Mouse (Mus musculus): Measurements from ENCODE around the gene Rbm44.

Gene Rbm44

DNA sequence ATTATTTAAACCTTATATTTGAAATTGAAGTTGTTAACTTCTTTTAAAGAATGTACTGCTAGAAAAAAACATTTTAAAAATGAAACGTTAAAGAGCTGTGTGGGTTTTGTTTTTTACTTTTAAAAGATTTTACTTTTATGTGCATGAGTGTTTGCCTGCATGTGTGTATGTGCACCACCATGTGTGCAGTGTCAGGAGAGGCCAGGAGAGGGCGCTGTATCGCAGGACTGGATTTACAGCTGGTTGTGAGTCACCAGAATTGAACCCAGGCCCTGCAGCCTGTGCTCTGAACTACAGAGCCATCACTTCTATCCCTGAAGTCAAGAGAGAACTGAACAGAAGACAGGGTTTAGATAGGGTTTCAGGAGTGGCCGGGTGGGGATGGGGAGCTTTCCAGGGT is 16.0 kb upstream of the Rbm44 start:
- H3K27me3 ChIP-seq (ENCODE audit: control insufficient read depth, insufficient read depth, low read length, poor library complexity, severe bottlenecking): no peaks in the 10 kb centered on the region
- H3K36me3 ChIP-seq (ENCODE audit: control insufficient read depth, insufficient read depth, low read length, poor library complexity, severe bottlenecking): peaks cover 22% of the 10 kb centered on the region
- DNase-seq (ENCODE audit: low read depth, low spot score): no peak

DNA sequence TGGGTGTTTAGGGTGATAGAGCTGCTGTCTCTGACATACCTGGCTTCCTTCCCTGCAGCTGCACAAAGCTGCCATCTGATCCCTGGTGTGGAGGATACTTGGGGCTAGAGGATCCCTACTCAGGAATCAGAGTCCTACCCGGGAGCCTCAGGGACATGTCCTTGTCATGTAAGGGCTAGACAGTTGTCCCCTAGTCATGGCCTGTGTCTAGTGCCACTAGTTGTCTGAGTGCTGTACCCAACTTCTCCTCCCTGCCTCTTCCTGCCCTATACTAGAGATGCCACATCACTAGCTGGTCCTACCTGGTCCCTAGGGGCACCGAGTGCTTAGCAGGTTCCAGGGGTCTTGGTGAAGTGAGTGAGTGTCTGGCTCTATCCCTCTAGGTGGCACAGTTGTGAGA is 7.9 kb upstream of the Rbm44 start:
- Histone ChIP-seq H3K27me3 (ENCODE audit: control insufficient read depth, insufficient read depth, low read length, poor library complexity, severe bottlenecking) (no peaks in the 10 kb centered on the region), H3K36me3 (ENCODE audit: control insufficient read depth, insufficient read depth, low read length, poor library complexity, severe bottlenecking) (no peaks in the 10 kb centered on the region)
- no peak for DNase-seq (ENCODE audit: low read depth, low spot score)

DNA sequence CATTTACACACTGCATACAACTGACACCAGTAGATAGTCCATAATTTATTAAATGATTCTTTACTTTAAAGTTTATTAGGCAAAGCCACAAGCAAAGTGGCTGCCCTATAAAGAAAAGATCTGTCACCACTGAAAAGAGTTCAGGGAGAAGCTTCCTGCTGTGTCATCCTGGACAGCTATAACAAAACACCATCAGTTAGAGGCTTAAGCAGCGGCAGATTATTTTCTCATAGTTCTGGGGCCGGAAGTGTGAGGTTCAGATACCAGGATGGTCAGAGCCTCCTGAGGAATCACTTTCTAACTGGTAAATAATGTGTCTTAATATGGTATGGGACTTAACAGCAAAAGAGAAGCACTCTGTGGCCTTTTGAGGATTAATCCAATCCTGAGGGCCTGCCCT is 6.6 kb downstream of the Rbm44 start:
- Histone ChIP-seq H3K27me3 (ENCODE audit: control insufficient read depth, insufficient read depth, low read length, poor library complexity, severe bottlenecking) (no peaks in the 10 kb centered on the region), H3K36me3 (ENCODE audit: control insufficient read depth, insufficient read depth, low read length, poor library complexity, severe bottlenecking) (no peaks in the 10 kb centered on the region)
- DNase-seq (ENCODE audit: low read depth, low spot score): no peak

DNA sequence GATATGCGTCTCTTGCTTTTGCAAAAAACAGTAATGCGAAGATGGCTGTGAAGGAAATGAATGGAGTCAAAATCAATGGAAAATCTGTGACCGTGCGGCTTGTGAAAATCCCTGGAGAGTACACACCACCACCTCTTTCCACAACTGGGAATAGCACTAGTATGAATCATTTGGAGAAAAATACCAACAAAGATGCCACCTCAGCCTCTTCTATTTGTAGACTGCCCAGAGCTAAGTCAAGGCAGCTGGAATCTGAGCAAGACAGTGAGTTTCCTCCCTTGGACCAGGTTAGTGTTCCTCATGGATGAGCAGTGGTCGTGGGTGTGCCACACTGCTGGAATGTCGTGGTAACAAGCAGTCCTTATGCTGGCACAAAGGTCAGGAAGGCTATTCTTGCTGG is 21.9 kb downstream of the Rbm44 start:
- H3K27me3 ChIP-seq (ENCODE audit: control insufficient read depth, insufficient read depth, low read length, poor library complexity, severe bottlenecking): no peaks in the 10 kb centered on the region
- DNase-seq (ENCODE audit: low read depth, low spot score): no peak
- H3K36me3 ChIP-seq (ENCODE audit: control insufficient read depth, insufficient read depth, low read length, poor library complexity, severe bottlenecking): no peaks in the 10 kb centered on the region

DNA sequence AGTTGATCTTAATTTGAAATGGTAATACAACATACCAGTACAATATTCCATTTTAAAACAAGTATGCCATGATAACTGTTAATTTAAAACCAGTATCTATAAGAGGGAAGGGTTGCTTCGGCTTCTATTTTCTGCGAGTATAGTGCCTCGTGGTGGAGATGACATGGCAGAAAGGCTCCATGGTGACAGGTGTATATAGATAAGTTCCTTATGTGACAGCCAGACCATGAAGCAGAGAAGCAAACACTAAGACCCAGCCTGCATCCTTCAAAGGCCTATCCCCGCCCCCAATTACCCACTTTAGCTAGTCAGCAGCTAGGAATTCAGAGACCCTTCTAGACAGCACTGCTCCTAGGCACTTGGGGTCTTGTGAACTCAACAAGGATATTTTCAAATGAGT is 24.3 kb downstream of the Rbm44 start:
- no peaks in the 10 kb centered on the region for H3K27me3 ChIP-seq (ENCODE audit: control insufficient read depth, insufficient read depth, low read length, poor library complexity, severe bottlenecking)
- H3K36me3 ChIP-seq (ENCODE audit: control insufficient read depth, insufficient read depth, low read length, poor library complexity, severe bottlenecking): no peaks in the 10 kb centered on the region
- DNase-seq (ENCODE audit: low read depth, low spot score): no peak

DNA sequence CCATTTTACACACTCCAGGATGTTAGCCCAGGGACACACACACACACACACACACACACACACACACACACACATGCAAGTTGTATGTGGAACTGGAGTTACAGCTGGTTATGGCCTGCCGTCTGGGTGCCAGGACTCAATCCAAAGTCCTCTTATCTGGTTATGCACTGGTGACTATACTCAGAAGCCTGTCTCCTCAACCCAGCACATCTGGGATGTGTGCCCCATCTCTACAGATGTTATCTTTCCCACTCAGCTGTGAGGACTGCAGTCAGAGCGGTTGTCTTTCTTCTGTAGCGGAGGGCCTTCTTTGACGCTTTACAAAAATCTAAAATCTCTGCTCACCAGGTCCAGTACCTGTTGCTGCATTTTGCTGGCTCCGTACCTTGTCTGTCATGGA is 29.9 kb downstream of the Rbm44 start:
- Histone ChIP-seq H3K36me3 (ENCODE audit: control insufficient read depth, insufficient read depth, low read length, poor library complexity, severe bottlenecking) (no peaks in the 10 kb centered on the region), H3K27me3 (ENCODE audit: control insufficient read depth, insufficient read depth, low read length, poor library complexity, severe bottlenecking) (no peaks in the 10 kb centered on the region)
- no peak for DNase-seq (ENCODE audit: low read depth, low spot score)

DNA sequence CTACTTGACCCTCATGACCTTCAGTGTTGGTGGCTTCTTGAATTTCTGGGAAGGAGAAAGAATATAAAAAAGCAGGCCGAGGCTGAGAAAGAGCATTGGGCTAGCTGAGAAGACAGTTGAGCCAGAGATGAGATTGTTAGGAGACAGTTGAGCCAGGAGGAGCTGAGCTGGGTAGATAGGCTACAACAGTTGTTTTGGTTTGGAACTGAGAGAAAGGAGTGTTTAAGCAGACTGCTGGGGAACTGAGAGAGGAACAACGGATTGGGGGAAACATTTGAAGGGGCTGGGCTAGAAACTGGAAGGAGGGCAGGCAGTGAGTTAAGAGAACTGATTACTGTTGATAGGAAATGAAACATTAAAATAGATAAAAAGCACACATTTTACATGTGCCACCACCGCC is 31.1 kb downstream of the Rbm44 start:
- H3K27me3 ChIP-seq (ENCODE audit: control insufficient read depth, insufficient read depth, low read length, poor library complexity, severe bottlenecking): no peaks in the 10 kb centered on the region
- DNase-seq (ENCODE audit: low read depth, low spot score): no peak

DNA sequence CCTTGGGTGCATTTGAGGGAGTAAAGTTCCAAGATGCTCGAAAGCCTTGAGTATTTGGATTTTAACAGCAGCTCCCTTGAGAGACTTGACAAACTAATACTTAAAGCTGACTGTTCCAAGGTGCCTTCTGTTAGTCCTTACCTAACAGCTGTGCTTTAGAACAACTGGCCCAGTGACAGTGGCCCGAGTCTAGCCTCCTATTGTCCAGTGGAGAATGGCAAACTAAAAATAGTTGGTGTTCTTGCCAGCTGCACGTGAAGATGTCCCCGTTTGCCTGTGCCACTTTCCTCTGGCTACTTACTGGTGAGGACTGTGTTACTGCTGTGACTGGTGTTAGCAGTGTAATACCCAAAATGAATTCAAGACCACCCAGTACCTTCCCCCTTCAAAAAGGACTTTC is 32.0 kb downstream of the Rbm44 start:
- H3K36me3 ChIP-seq (ENCODE audit: control insufficient read depth, insufficient read depth, low read length, poor library complexity, severe bottlenecking): no peaks in the 10 kb centered on the region
- DNase-seq (ENCODE audit: low read depth, low spot score): no peak
- no peaks in the 10 kb centered on the region for H3K27me3 ChIP-seq (ENCODE audit: control insufficient read depth, insufficient read depth, low read length, poor library complexity, severe bottlenecking)

More for the DNA sequence above, 31.1 kb downstream of the Rbm44 start:
- H3K36me3 ChIP-seq (ENCODE audit: control insufficient read depth, insufficient read depth, low read length, poor library complexity, severe bottlenecking): no peaks in the 10 kb centered on the region

DNA sequence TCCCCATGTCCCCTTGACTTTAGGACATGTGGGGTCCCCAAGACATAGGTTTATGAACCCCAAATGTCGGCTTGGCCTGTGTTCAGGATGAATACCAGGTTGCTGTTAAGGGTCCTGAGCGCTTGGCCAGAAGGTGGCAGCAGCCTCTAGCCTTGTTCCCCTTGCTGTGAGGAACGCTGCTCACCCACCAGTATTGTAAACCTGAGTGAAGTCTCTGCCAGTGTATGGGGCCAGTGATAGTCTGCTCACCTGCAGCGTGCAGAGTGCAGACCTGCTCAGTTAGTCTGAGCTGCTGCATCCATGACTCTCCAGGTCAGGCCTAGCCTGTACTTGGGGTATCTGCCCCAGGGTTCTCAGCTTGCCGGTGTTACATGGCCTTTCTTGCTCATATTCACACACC is 34.2 kb downstream of the Rbm44 start:
- H3K27me3 ChIP-seq (ENCODE audit: control insufficient read depth, insufficient read depth, low read length, poor library complexity, severe bottlenecking): no peaks in the 10 kb centered on the region
- DNase-seq (ENCODE audit: low read depth, low spot score): peak; percentile 86
- H3K36me3 ChIP-seq (ENCODE audit: control insufficient read depth, insufficient read depth, low read length, poor library complexity, severe bottlenecking): no peaks in the 10 kb centered on the region

DNA sequence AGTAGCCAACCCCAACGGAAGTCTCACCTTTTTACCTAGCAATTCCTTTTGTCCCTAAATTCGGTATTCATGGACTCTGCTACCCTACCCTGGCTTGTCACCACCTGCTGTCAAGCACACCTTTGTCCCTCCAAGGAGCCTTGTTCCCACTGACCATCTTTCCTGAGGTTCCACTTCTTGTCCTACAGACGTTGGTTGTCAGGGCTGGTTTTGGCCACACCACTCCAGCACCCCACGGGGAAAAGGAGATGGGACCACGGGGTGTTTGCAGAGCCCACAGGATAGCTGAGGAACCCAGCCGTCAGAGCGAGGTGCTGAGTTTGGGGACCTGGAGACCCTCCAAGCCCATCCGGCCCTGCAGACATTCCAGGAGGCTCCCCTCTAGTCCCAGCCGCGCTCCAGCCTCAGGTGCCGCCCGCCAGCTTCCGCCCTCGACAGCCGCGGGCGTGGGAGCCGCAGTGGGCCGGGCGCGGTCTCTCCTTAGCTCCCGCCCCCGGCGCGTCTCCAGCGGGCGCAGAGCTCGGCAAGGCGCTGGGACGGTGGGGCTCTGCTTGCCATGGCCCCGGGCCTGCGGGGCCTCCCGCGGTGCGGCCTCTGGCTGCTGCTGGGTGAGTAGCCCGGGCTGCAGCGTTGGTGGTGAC is 34.8 kb downstream of the Rbm44 start, which contains the start of gene Ramp1:
Gene Ramp1, plus strand, starts transcription at position 290 of the 641 bp plus-strand sequence.
- peak; percentile 33 for DNase-seq (ENCODE audit: low read depth, low spot score)
- no peaks in the 10 kb centered on the region for H3K27me3 ChIP-seq (ENCODE audit: control insufficient read depth, insufficient read depth, low read length, poor library complexity, severe bottlenecking)
- no peaks in the 10 kb centered on the region for H3K36me3 ChIP-seq (ENCODE audit: control insufficient read depth, insufficient read depth, low read length, poor library complexity, severe bottlenecking)

DNA sequence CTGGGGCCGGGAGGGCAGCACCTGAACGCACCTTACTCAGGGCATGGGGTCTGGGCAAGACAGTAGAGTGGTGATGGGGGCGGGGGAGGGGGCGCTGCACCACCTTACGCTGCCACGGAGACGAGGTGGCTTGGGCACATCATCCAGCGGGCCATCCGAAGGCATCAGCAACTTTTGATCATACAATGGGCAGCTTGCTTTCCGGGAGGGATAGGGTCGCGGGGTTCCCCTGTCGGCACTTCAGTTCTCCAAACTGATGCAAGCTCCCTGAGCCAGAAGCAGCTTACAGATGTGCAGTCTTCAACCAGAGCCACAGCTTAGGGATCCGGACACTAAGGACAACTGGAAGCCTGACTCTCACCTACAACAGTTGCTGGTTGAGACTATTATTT is 35.3 kb downstream of the Rbm44 start:
- no peak for DNase-seq (ENCODE audit: low read depth, low spot score)
- Histone ChIP-seq H3K27me3 (ENCODE audit: control insufficient read depth, insufficient read depth, low read length, poor library complexity, severe bottlenecking) (no peaks in the 10 kb centered on the region), H3K36me3 (ENCODE audit: control insufficient read depth, insufficient read depth, low read length, poor library complexity, severe bottlenecking) (no peaks in the 10 kb centered on the region)

DNA sequence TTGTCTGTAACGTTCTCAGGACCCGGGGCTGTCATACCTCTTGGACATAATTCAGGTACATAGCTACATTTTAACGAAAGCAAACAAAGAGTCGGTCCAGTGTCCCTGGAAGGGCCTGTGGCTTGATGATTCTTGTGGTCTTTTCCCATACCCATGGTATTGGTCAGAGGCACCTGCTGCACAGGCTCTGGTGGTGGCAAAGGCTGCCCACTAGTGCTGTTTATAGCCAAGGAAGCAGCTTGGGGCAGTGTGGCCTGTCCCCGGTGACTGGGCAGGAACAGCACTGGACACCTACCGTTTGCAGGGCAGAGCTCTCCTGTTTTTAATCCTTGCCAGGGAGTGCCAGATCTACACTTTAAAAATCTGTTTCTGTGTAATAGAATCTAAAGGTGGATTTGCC is 35.8 kb downstream of the Rbm44 start:
- Histone ChIP-seq H3K36me3 (ENCODE audit: control insufficient read depth, insufficient read depth, low read length, poor library complexity, severe bottlenecking) (no peaks in the 10 kb centered on the region), H3K27me3 (ENCODE audit: control insufficient read depth, insufficient read depth, low read length, poor library complexity, severe bottlenecking) (no peaks in the 10 kb centered on the region)
- no peak for DNase-seq (ENCODE audit: low read depth, low spot score)

DNA sequence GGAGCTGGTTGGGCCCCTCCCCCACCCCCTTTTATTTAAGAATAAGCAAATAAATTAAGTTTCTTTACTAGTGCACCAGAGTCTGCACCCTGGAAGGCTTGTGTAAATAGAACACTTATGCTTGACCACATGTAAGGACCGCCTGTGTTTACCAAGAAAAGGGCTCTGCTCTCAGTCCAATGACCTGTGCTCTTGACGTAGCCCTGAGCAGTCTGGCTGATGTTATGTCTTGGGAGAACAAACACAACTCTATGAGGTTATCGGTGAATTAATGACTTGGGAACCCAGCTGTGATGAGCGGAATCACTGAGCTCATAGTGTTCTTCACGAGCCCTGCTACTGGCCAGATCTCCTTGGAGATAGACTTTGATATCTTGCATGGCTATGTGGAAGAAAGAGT is 36.4 kb downstream of the Rbm44 start:
- no peak for DNase-seq (ENCODE audit: low read depth, low spot score)
- H3K27me3 ChIP-seq (ENCODE audit: control insufficient read depth, insufficient read depth, low read length, poor library complexity, severe bottlenecking): no peaks in the 10 kb centered on the region
- H3K36me3 ChIP-seq (ENCODE audit: control insufficient read depth, insufficient read depth, low read length, poor library complexity, severe bottlenecking): no peaks in the 10 kb centered on the region

DNA sequence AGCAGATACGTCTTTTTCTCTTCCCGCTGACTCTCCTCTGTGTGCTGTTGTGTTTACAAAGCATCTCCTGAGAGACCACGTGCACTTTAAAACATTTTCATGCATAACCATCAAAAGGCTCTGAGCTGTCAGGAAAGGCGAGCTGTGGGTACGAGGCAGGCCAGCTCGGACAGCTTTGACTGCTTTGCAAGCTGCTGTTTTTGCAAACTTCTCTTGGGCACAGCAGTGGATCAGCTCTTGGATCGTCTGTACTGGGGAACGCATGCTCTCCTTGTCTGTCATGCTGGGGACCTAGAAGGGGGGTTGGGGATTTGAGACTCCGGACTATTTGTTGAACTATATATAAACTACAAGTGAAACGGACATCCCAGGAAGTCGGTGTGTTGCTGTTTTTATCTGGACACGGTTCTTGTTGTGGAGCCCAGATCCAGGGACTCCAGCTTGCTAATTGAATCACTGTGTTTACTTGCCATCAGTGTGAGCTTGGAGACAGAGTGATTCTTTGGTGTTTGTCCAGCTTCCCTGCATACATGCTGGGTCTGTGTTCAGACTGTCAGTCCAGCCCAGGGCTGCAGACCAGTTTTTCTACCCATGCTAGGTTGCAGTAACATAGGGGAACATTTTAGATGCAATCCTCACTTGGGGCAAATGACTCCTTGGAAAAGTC is 37.0 kb downstream of the Rbm44 start:
- Histone ChIP-seq H3K27me3 (ENCODE audit: control insufficient read depth, insufficient read depth, low read length, poor library complexity, severe bottlenecking) (no peaks in the 10 kb centered on the region), H3K36me3 (ENCODE audit: control insufficient read depth, insufficient read depth, low read length, poor library complexity, severe bottlenecking) (no peaks in the 10 kb centered on the region)
- DNase-seq (ENCODE audit: low read depth, low spot score): no peak

DNA sequence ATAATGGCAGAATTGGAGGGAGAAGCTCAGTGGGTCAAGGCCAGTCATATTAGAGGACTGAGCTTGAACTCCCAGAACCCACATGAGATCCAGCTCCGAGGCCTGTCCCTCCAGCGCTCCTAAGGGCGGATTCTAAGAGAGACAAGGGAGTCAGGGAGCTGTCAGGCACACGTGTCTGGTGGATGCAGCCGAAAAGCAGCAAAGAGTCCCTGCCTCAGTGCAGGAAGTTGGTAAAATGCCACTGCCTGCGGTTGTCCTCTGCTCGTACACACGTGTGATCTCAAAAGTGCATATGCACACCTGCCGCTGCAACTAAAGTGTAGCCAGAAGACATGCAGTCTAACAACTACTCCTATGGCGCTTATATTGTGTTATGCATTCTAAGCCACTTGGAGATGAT is 38.4 kb downstream of the Rbm44 start:
- H3K27me3 ChIP-seq (ENCODE audit: control insufficient read depth, insufficient read depth, low read length, poor library complexity, severe bottlenecking): no peaks in the 10 kb centered on the region
- no peaks in the 10 kb centered on the region for H3K36me3 ChIP-seq (ENCODE audit: control insufficient read depth, insufficient read depth, low read length, poor library complexity, severe bottlenecking)
- DNase-seq (ENCODE audit: low read depth, low spot score): peak; percentile 15

DNA sequence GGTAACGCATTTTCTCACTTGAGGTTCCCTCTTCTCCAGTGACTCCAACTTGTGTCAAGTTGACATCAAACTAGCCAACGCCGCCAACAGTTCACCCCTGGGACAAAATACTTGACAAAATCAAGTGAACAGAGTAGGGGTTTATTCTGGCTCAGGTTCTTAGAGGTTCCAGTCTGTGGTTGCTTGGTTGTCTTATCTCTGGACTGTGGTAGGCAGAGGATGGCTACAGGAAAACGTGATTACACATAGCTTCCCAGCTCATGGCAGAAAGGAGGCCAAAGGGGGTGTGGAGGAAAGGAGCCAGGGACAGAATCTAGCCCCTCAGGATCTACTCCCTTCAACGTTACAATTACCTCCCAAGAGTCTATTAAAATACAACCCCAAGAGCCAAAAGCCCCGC is 41.8 kb downstream of the Rbm44 start:
- H3K27me3 ChIP-seq (ENCODE audit: control insufficient read depth, insufficient read depth, low read length, poor library complexity, severe bottlenecking): no peaks in the 10 kb centered on the region
- DNase-seq (ENCODE audit: low read depth, low spot score): no peak
- H3K36me3 ChIP-seq (ENCODE audit: control insufficient read depth, insufficient read depth, low read length, poor library complexity, severe bottlenecking): no peaks in the 10 kb centered on the region

All from splenic B cell, adult 2 months (primary cell).